Mouse (Mus musculus) liver, adult 2 months (tissue): ENCODE data around the gene Gm19935.

Experiments used
- CTCF ChIP-seq: fragments of 200-500 bp; IDR thresholded peaks from 2 replicates; pipeline ENCODE4 v1.5.1; 2011; ENCODE audit warnings: low read depth, low read length, control low read depth
- POLR2A ChIP-seq: fragments of 200-500 bp; IDR thresholded peaks from 2 replicates; pipeline ENCODE4 v1.6.1; 2011; ENCODE audit warnings: low read length, control low read depth; ENCODE audit not compliant: insufficient read depth; ENCODE audit errors: extremely low read depth

DNA sequence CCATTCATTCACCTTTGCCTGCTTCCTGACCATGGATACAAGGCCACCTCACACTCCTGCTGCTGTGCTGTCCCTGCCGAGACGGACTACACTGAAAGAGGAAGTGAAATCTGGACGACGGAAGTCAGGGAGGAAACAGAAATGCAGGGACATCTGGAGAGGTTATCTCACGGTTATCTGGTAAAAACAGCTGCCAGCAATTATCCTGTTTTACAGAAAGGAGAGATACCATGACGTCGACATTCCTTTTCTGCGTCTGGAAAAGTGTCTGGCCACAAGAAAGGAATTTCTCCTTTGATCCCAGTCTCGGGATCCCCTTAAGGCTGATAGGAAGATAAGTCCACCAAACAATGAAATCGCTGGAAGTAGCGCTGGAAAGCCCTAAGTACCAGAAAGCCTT lies 5.2 kb upstream of the Gm19935 start:
- TF ChIP-seq CTCF (no peak), POLR2A (no peak)
